Mouse (Mus musculus) c-Kit-positive CD71-negative TER-119-negative erythroid progenitor cells, embryonic 14.5 days (primary cell): Measurements from ENCODE around the gene Tfap2b.

Source experiments
- DNase-seq: peaks from one replicate; pipeline ENCODE4 v3.0.0-alpha.2; 2013; ENCODE audit warnings: low read depth

Tfap2b gene

GRCm38 (mm10) chr1:19208641-19209358 lies at the start of gene Tfap2b:
Gene Tfap2b, plus strand, starts transcription at chr1:19208914.
- DNase-seq: no peak

GRCm38 (mm10) chr1:19178742-19179397 lies 29.8 kb upstream of the Tfap2b start:
- peak; percentile 5 for DNase-seq

GRCm38 (mm10) chr1:19205649-19206048 lies 3.1 kb upstream of the Tfap2b start:
- DNase-seq: peak; percentile 9

- no peak for DNase-seq
Measured at GRCm38 (mm10) chr1:19206194-19206593, 2.5 kb upstream of the Tfap2b start.

GRCm38 (mm10) chr1:19207611-19208010 lies 1.1 kb upstream of the Tfap2b start:
- DNase-seq: no peak

- DNase-seq: no peak
Measured at GRCm38 (mm10) chr1:19209359-19209745, 638 bp downstream of the Tfap2b start.

GRCm38 (mm10) chr1:19209776-19210175 lies 1.1 kb downstream of the Tfap2b start:
- DNase-seq: no peak

GRCm38 (mm10) chr1:19210215-19211032 lies 1.7 kb downstream of the Tfap2b start:
- DNase-seq: no peak

- DNase-seq: no peak
Measured at GRCm38 (mm10) chr1:19211033-19211405, 2.3 kb downstream of the Tfap2b start.

GRCm38 (mm10) chr1:19211546-19212154 lies 2.9 kb downstream of the Tfap2b start:
- no peak for DNase-seq

GRCm38 (mm10) chr1:19212691-19213090 lies 4.0 kb downstream of the Tfap2b start:
- no peak for DNase-seq

- DNase-seq: no peak
Measured at GRCm38 (mm10) chr1:19213171-19213570, 4.5 kb downstream of the Tfap2b start.

GRCm38 (mm10) chr1:19213851-19214395 lies 5.2 kb downstream of the Tfap2b start:
- no peak for DNase-seq

GRCm38 (mm10) chr1:19217391-19217790 lies 8.7 kb downstream of the Tfap2b start:
- DNase-seq: no peak

GRCm38 (mm10) chr1:19218221-19218620 lies 9.5 kb downstream of the Tfap2b start:
- DNase-seq: no peak

- no peak for DNase-seq
Measured at GRCm38 (mm10) chr1:19219381-19219780, 10.7 kb downstream of the Tfap2b start.

GRCm38 (mm10) chr1:19220564-19220963 lies 11.8 kb downstream of the Tfap2b start:
- DNase-seq: no peak

- DNase-seq: no peak
Measured at GRCm38 (mm10) chr1:19221601-19222000, 12.9 kb downstream of the Tfap2b start.

GRCm38 (mm10) chr1:19226699-19227098 lies 18.0 kb downstream of the Tfap2b start:
- DNase-seq: no peak

- no peak for DNase-seq
Measured at GRCm38 (mm10) chr1:19230926-19231573, 22.3 kb downstream of the Tfap2b start.

GRCm38 (mm10) chr1:19231574-19232080 lies 22.9 kb downstream of the Tfap2b start:
- no peak for DNase-seq
